Mouse (Mus musculus) MEL (cell line): Measurements from ENCODE around the gene Metap2. TPM values are rescaled to one million over a fixed set of nuclear protein-coding genes. Genes with fewer than 3 reads are reported as not detected.

Source experiments
- DNase-seq: peaks from one replicate; pipeline ENCODE4 v3.0.0; 2011; ENCODE audit warnings: low read depth, low spot score
- H3K27ac ChIP-seq: 2 replicates; pipeline ENCODE4 v1.5.1; 2012; ENCODE audit warnings: low read depth, mild to moderate bottlenecking, control low read depth, low read length, moderate library complexity; ENCODE audit not compliant: control insufficient read depth
- H3K27me3 ChIP-seq, 2 experiments: fragments of 150-350 bp in 1 of 2; sonication (generic) in 1 of 2; 2 replicates each; pipeline ENCODE4 v1.6.1; 2012; ENCODE audit warnings: low read length in 2 of 2, mild to moderate bottlenecking in 2 of 2, improper control_type of control experiment in 1 of 2, moderate library complexity in 1 of 2; ENCODE audit not compliant: insufficient read depth in 2 of 2, control insufficient read depth in 1 of 2
- H3K36me3 ChIP-seq, 2 experiments: 2 replicates each; pipeline ENCODE4 v1.6.1; 2012 to 2014; ENCODE audit warnings: low read length in 2 of 2, improper control_type of control experiment in 1 of 2, inconsistent platforms in 1 of 2, mild to moderate bottlenecking in 1 of 2; ENCODE audit not compliant: insufficient read depth in 2 of 2, control insufficient read depth in 1 of 2
- H3K4me1 ChIP-seq, 2 experiments: fragments of 150-350 bp in 1 of 2; sonication (generic) in 1 of 2; 2 replicates each; pipeline ENCODE4 v1.6.1; 2012; ENCODE audit warnings: low read length in 2 of 2, improper control_type of control experiment in 1 of 2, mild to moderate bottlenecking in 1 of 2; ENCODE audit not compliant: insufficient read depth in 2 of 2, control insufficient read depth in 1 of 2
- H3K4me3 ChIP-seq, 2 experiments: fragments of 150-350 bp in 1 of 2; sonication (generic) in 1 of 2; 2 replicates each; pipeline ENCODE4 v1.5.1; 2012; ENCODE audit warnings: low read depth in 2 of 2, low read length in 2 of 2, mild to moderate bottlenecking in 2 of 2, moderate library complexity in 2 of 2, control low read depth in 1 of 2, improper control_type of control experiment in 1 of 2; ENCODE audit not compliant: control insufficient read depth in 1 of 2, insufficient read depth in 1 of 2
- H3K79me2 ChIP-seq: 2 replicates; pipeline ENCODE4 v1.6.1; 2012; ENCODE audit warnings: mild to moderate bottlenecking, low read length, moderate library complexity; ENCODE audit not compliant: control insufficient read depth, poor library complexity, insufficient read depth
- H3K9ac ChIP-seq: 2 replicates; pipeline ENCODE4 v1.6.1; 2012; ENCODE audit warnings: low read depth, mild to moderate bottlenecking, control low read depth, low read length, moderate library complexity; ENCODE audit not compliant: control insufficient read depth, poor library complexity, severe bottlenecking
- H3K9me3 ChIP-seq: fragments of 150-350 bp; sonication (generic); replicated peaks from 2 replicates; pipeline ENCODE4 v1.6.1; 2012; ENCODE audit warnings: mild to moderate bottlenecking, low read length, improper control_type of control experiment, moderate library complexity; ENCODE audit not compliant: insufficient read depth
- BHLHE40 ChIP-seq: IDR thresholded peaks from 2 replicates; pipeline ENCODE4 v1.6.1; 2012; ENCODE audit warnings: low read depth, mild to moderate bottlenecking, inconsistent platforms, low read length, improper control_type of control experiment, borderline replicate concordance
- CTCF ChIP-seq, 3 experiments: IDR thresholded peaks in 2 of 3; conservative IDR thresholded peaks in 1 of 3; 2 replicates each; pipeline ENCODE4 v1.5.1; 2011 to 2012; ENCODE audit warnings: low read length in 3 of 3, low read depth in 2 of 3, mild to moderate bottlenecking in 2 of 3, improper control_type of control experiment in 1 of 3, inconsistent platforms in 1 of 3, mixed read lengths in 1 of 3, moderate library complexity in 1 of 3; ENCODE audit not compliant: control insufficient read depth in 1 of 3, insufficient read depth in 1 of 3, poor library complexity in 1 of 3, severe bottlenecking in 1 of 3
- E2F4 ChIP-seq: IDR thresholded peaks from 2 replicates; pipeline ENCODE4 v1.6.1; 2011; ENCODE audit warnings: low read depth, low read length, improper control_type of control experiment, borderline replicate concordance
- ELF1 ChIP-seq: IDR thresholded peaks from 2 replicates; pipeline ENCODE4 v1.6.1; 2014; ENCODE audit warnings: low read depth, mild to moderate bottlenecking, inconsistent platforms, low read length, improper control_type of control experiment, moderate library complexity
- EP300 ChIP-seq, 2 experiments: IDR thresholded peaks; 2 replicates each; pipeline ENCODE4 v1.6.1; 2011; ENCODE audit warnings: improper control_type of control experiment in 2 of 2, low read length in 2 of 2, low read depth in 1 of 2, mild to moderate bottlenecking in 1 of 2
- ETS1 ChIP-seq: IDR thresholded peaks from 2 replicates; pipeline ENCODE4 v1.6.1; 2012; ENCODE audit warnings: low read depth, mild to moderate bottlenecking, inconsistent platforms, low read length, improper control_type of control experiment, moderate library complexity
- GATA1 ChIP-seq: IDR thresholded peaks from 2 replicates; pipeline ENCODE4 v1.6.1; 2011; ENCODE audit warnings: low read depth, low read length, improper control_type of control experiment
- HCFC1 ChIP-seq: IDR thresholded peaks from 2 replicates; pipeline ENCODE4 v1.6.1; 2012; ENCODE audit warnings: low read depth, mild to moderate bottlenecking, inconsistent platforms, low read length, improper control_type of control experiment, moderate library complexity
- MAFK ChIP-seq: IDR thresholded peaks from 2 replicates; pipeline ENCODE4 v1.6.1; 2011; ENCODE audit warnings: low read depth, mild to moderate bottlenecking, low read length, improper control_type of control experiment, borderline replicate concordance
- MAZ ChIP-seq: IDR thresholded peaks from 2 replicates; pipeline ENCODE4 v1.6.1; 2012; ENCODE audit warnings: low read depth, mild to moderate bottlenecking, inconsistent platforms, low read length, improper control_type of control experiment
- NELFE ChIP-seq: IDR thresholded peaks from 2 replicates; pipeline ENCODE4 v1.6.1; 2011; ENCODE audit warnings: low read depth, low read length, improper control_type of control experiment
- POLR2A ChIP-seq, 2 experiments: IDR thresholded peaks; 2 replicates each; pipeline ENCODE4 v1.6.1; 2011 to 2012; ENCODE audit warnings: low read length in 2 of 2, mild to moderate bottlenecking in 2 of 2, control low read depth in 1 of 2, improper control_type of control experiment in 1 of 2, low read depth in 1 of 2, moderate library complexity in 1 of 2; ENCODE audit not compliant: control insufficient read depth in 1 of 2, insufficient read depth in 1 of 2, poor library complexity in 1 of 2
- POLR2AphosphoS5 ChIP-seq: IDR thresholded peaks from 2 replicates; pipeline ENCODE4 v1.6.1; 2012; ENCODE audit warnings: low read depth, borderline replicate concordance, mild to moderate bottlenecking, inconsistent platforms, low read length, moderate library complexity, mixed read lengths
- RCOR1 ChIP-seq: IDR thresholded peaks from 2 replicates; pipeline ENCODE4 v1.6.1; 2012; ENCODE audit warnings: low read depth, mild to moderate bottlenecking, inconsistent platforms, low read length, improper control_type of control experiment
- SIN3A ChIP-seq: IDR thresholded peaks from 2 replicates; pipeline ENCODE4 v1.6.1; 2012; ENCODE audit warnings: low read length, improper control_type of control experiment, inconsistent platforms
- TCF12 ChIP-seq: IDR thresholded peaks from 2 replicates; pipeline ENCODE4 v1.6.1; 2014; ENCODE audit warnings: low read depth, mild to moderate bottlenecking, inconsistent platforms, low read length, improper control_type of control experiment, moderate library complexity
- USF1 ChIP-seq: IDR thresholded peaks from 2 replicates; pipeline ENCODE4 v1.6.1; 2014; ENCODE audit warnings: low read depth, mild to moderate bottlenecking, inconsistent platforms, low read length, improper control_type of control experiment, moderate library complexity
- USF2 ChIP-seq, 2 experiments: IDR thresholded peaks; 2 replicates each; pipeline ENCODE4 v1.6.1; 2011 to 2012; ENCODE audit warnings: improper control_type of control experiment in 2 of 2, low read length in 2 of 2, borderline replicate concordance in 1 of 2, inconsistent platforms in 1 of 2, low read depth in 1 of 2, mild to moderate bottlenecking in 1 of 2; ENCODE audit not compliant: insufficient read depth in 1 of 2
- ZC3H11A ChIP-seq: IDR thresholded peaks from 2 replicates; pipeline ENCODE4 v1.6.1; 2012; ENCODE audit warnings: low read depth, mild to moderate bottlenecking, inconsistent platforms, low read length, improper control_type of control experiment
- ZKSCAN1 ChIP-seq: IDR thresholded peaks from 2 replicates; pipeline ENCODE4 v1.6.1; 2012; ENCODE audit warnings: low read depth, mild to moderate bottlenecking, inconsistent platforms, low read length, improper control_type of control experiment, moderate library complexity
- polyA plus RNA-seq, 2 experiments: library from polyadenylated mRNA; stranded (reverse) in 1 of 2; unstranded in 1 of 2; fragments of >175 nt in 1 of 2; fragments of >200 nt in 1 of 2; gene quantifications; 2 replicates each; pipeline versions ENCODE4 v1.2.1 to v1.2.4; 2012; ENCODE audit warnings: low replicate concordance in 2 of 2, low read depth in 1 of 2; ENCODE audit not compliant: insufficient read length in 2 of 2, insufficient read depth in 1 of 2, missing spikeins in 1 of 2
- total RNA-seq: library from RNA; depleted of rRNA; stranded (reverse); fragments of 300-350 nt; gene quantifications from 2 replicates; pipeline ENCODE4 v1.2.3, GENCODE M21; 2012

The Metap2 gene
- total and polyA plus RNA-seq, 3 experiments = 326 to 2,567 (median 921) TPM

DNA sequence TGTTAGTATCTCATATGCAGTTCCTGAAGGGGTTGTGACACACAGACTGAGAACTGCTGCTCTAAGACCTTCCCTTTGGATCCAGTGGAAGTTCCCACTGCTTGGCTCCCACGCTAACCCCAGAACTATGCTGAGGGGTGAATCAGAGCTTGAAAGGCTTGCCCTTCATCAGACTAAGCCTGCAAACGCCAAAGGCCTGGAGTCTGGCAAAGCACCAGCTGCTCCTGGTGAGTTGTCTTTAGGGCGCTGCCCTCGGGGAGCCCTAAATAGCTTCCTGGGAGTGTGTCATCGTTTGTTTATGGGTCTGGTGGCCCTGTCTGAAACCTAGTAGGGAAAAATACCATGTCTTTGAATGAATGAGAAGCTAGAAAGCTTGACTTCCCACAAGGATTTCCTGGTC, 47.3 kb upstream of the Metap2 start:
- Histone ChIP-seq H3K4me3 (no peak overlapping the region), H3K9me3 (no peaks in the 10 kb centered on the region), H3K9ac (no peak overlapping the region), H3K4me1 (no peaks in the 10 kb centered on the region), H3K79me2 (no peaks in the 10 kb centered on the region), H3K27ac (no peak overlapping the region), H3K36me3 (no peaks in the 10 kb centered on the region), H3K27me3 (no peaks in the 10 kb centered on the region)
- no peak for DNase-seq
- TF ChIP-seq E2F4 (no peak), MAZ (no peak), ZC3H11A (no peak), CTCF (IDR thresholded peaks at IDR 0.05 in 2 of 3, conservative IDR thresholded peaks at IDR 0.05 in 1 of 3; ENCODE audit: control insufficient read depth in 1 of 3, insufficient read depth in 1 of 3, low read depth in 2 of 3, low read length in 3 of 3, poor library complexity in 1 of 3, severe bottlenecking in 1 of 3) (no peak), ZKSCAN1 (no peak), USF2 (IDR thresholded peaks at IDR 0.05; ENCODE audit: borderline replicate concordance in 1 of 2, insufficient read depth in 1 of 2, low read depth in 1 of 2, low read length in 2 of 2) (no peak), NELFE (no peak), ELF1 (no peak), SIN3A (no peak), ETS1 (no peak), RCOR1 (no peak), HCFC1 (no peak), GATA1 (no peak), MAFK (no peak)

DNA sequence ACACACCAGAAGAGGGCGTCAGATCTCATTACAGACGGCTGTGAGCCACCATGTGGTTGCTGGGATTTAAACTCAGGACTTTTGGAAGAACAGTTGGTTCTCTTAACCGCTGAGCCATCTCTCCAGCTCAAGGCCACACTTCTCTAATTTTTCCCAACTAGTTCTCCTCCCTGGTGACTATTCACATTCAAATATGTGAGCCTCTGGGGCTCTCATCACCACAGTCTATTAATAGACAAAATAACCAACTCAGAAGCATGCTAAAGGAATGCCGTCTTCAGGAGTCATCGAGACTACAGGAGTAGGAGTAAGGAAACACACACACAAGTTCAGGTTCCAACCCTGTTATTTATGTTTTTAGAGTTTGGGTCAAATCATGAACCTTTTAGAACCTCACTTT, 43.4 kb upstream of the Metap2 start:
- TF ChIP-seq MAZ (no peak), EP300 (IDR thresholded peaks at IDR 0.05; ENCODE audit: low read depth in 1 of 2, low read length in 2 of 2) (no peak), POLR2A (IDR thresholded peaks at IDR 0.05; ENCODE audit: control insufficient read depth in 1 of 2, insufficient read depth in 1 of 2, low read depth in 1 of 2, low read length in 2 of 2, poor library complexity in 1 of 2) (no peak), TCF12 (no peak), POLR2AphosphoS5 (no peak), USF1 (no peak), BHLHE40 (no peak), E2F4 (no peak)
- no peak for DNase-seq
- Histone ChIP-seq H3K27ac (no peak overlapping the region), H3K9ac (no peak overlapping the region), H3K9me3 (no peaks in the 10 kb centered on the region), H3K36me3 (no peaks in the 10 kb centered on the region), H3K27me3 (no peaks in the 10 kb centered on the region), H3K4me3 (no peak overlapping the region), H3K79me2 (no peaks in the 10 kb centered on the region), H3K4me1 (no peaks in the 10 kb centered on the region)
